Mouse (Mus musculus) stomach, embryonic 16.5 days (tissue): ENCODE measurements around the gene Chek2. TPM values are rescaled to one million over a fixed set of nuclear protein-coding genes. Genes with fewer than 3 reads are reported as not detected.

Experiments
- ATAC-seq: fragments of 200-750 bp; cut with Nextera tagmentation; 2 replicates; pipeline ENCODE4 v1.8.0; 2017; ENCODE audit warnings: moderate number of reproducible peaks, moderate TSS enrichment; ENCODE audit not compliant: insufficient read depth, low FRiP score
- H3K27ac ChIP-seq: fragments of 300-500 bp; sonication (generic); 2 replicates; pipeline ENCODE4 v1.5.1; 2014; ENCODE audit warnings: low read length
- H3K27me3 ChIP-seq: fragments of 300-500 bp; sonication (generic); 2 replicates; pipeline ENCODE4 v1.6.1; 2014; ENCODE audit warnings: low read length, control low read depth, mixed read lengths; ENCODE audit not compliant: control insufficient read depth, insufficient read depth
- H3K36me3 ChIP-seq: fragments of 300-500 bp; sonication (generic); 2 replicates; pipeline ENCODE4 v1.6.1; 2014; ENCODE audit warnings: low read length; ENCODE audit not compliant: control insufficient read depth, insufficient read depth
- H3K4me1 ChIP-seq: fragments of 300-500 bp; sonication (generic); 2 replicates; pipeline ENCODE4 v1.6.1; 2014; ENCODE audit warnings: low read length, control low read depth, mixed read lengths; ENCODE audit not compliant: control insufficient read depth, insufficient read depth
- H3K4me2 ChIP-seq: fragments of 300-500 bp; sonication (generic); 2 replicates; pipeline ENCODE4 v1.6.1; 2014; ENCODE audit warnings: low read depth, low read length, mixed read lengths
- H3K4me3 ChIP-seq: fragments of 300-500 bp; sonication (generic); replicated peaks from 2 replicates; pipeline ENCODE4 v1.5.1; 2014; ENCODE audit warnings: mild to moderate bottlenecking, low read length
- H3K9ac ChIP-seq: fragments of 300-500 bp; sonication (generic); 2 replicates; pipeline ENCODE4 v1.6.1; 2014; ENCODE audit warnings: low read length
- H3K9me3 ChIP-seq: fragments of 300-500 bp; sonication (generic); replicated peaks from 2 replicates; pipeline ENCODE4 v1.6.1; 2016; ENCODE audit warnings: low read length, control low read depth; ENCODE audit not compliant: control insufficient read depth
- WGBS: fragments of 180-500 bp; shearing (Covaris S2); extraction: QIAGEN DNeasy Blood & Tissue Kit; methylation state at CpG from one replicate; pipeline ENCODE4 v1.1.7; 2014; 5-methylcytosine and 5-hydroxymethylcytosine counted together
- polyA plus RNA-seq: library from polyadenylated mRNA; unstranded; fragments of >200 nt; fragmentation: Nextera tagmentation; extraction: Ambion mirVana; gene quantifications from 2 replicates; pipeline ENCODE4 v1.2.1, GENCODE M21; 2015

Gene Chek2
- 29.2 and 31.3 TPM in 2 replicates for polyA plus RNA-seq

GRCm38 (mm10) chr5:110839678-110840365, at the start of gene Chek2, which contains the start of gene Hscb:
Gene Chek2 (plus strand): TSS chr5:110839979.
Gene Hscb (minus strand): TSS chr5:110839777.
- under 1% methylated on average over 41 of the region's 41 CpGs for WGBS
- ATAC-seq: peak; percentile 98
- Histone ChIP-seq H3K4me2 (peak within 1 kb of the TSS; percentile 80), H3K9me3 (no peaks in the 10 kb centered on the region), H3K27me3 (no peaks in the 10 kb centered on the region), H3K9ac (peak within 1 kb of the TSS; percentile 83), H3K4me1 (peaks cover 20% of the 10 kb centered on the region), H3K36me3 (no peaks in the 10 kb centered on the region; the same call in 1 of the 2 replicates), H3K4me3 (peak within 1 kb of the TSS; percentile 90), H3K27ac (peak within 1 kb of the TSS; percentile 85)

- H3K4me2 ChIP-seq: no peak overlapping the region
- no peaks in the 10 kb centered on the region for H3K4me1 ChIP-seq
- no peak overlapping the region for H3K27ac ChIP-seq
- peaks cover 37% of the 10 kb centered on the region for H3K36me3 ChIP-seq
- WGBS: 95% methylated on average over 7 of the region's 7 CpGs
- H3K9me3 ChIP-seq: no peaks in the 10 kb centered on the region
- no peak for ATAC-seq
- no peak overlapping the region for H3K4me3 ChIP-seq
- no peak overlapping the region for H3K9ac ChIP-seq
- no peaks in the 10 kb centered on the region for H3K27me3 ChIP-seq
Observed at GRCm38 (mm10) chr5:110794363-110794762, 45.4 kb upstream of the Chek2 start.

- H3K27ac ChIP-seq: no peak overlapping the region
- H3K9me3 ChIP-seq: no peaks in the 10 kb centered on the region
- H3K4me3 ChIP-seq: no peak overlapping the region
- H3K36me3 ChIP-seq: peaks cover 27% of the 10 kb centered on the region
- H3K27me3 ChIP-seq: no peaks in the 10 kb centered on the region
- H3K4me2 ChIP-seq: no peak overlapping the region
- no peak overlapping the region for H3K9ac ChIP-seq
- H3K4me1 ChIP-seq: peaks cover 5% of the 10 kb centered on the region; the same call in 1 of the 2 replicates
- peak; percentile 71 for ATAC-seq
- WGBS: 66% methylated on average over 4 of the region's 4 CpGs
Observed at GRCm38 (mm10) chr5:110797696-110798095, 42.1 kb upstream of the Chek2 start.

GRCm38 (mm10) chr5:110801036-110801624, 38.6 kb upstream of the Chek2 start:
- peaks cover 14% of the 10 kb centered on the region; the same call in 1 of the 2 replicates for H3K36me3 ChIP-seq
- 83% methylated on average over 3 of the region's 3 CpGs for WGBS

GRCm38 (mm10) chr5:110802186-110802585, 37.6 kb upstream of the Chek2 start:
- Histone ChIP-seq H3K36me3 (peaks cover 9% of the 10 kb centered on the region; the same call in 1 of the 2 replicates), H3K4me2 (no peak overlapping the region), H3K4me1 (peaks cover 20% of the 10 kb centered on the region), H3K27me3 (no peaks in the 10 kb centered on the region), H3K9me3 (no peaks in the 10 kb centered on the region), H3K27ac (peak overlapping the region; percentile 47; the same call in 1 of the 2 replicates), H3K4me3 (no peak overlapping the region), H3K9ac (peak overlapping the region; percentile 23; the same call in 1 of the 2 replicates)
- ATAC-seq: no peak
- WGBS: 80% methylated on average over 4 of the region's 4 CpGs

More at GRCm38 (mm10) chr5:110801036-110801624, 38.6 kb upstream of the Chek2 start:
- Histone ChIP-seq H3K9ac (no peak overlapping the region), H3K4me2 (no peak overlapping the region), H3K4me3 (no peak overlapping the region), H3K27me3 (no peaks in the 10 kb centered on the region), H3K27ac (peak overlapping the region; percentile 82), H3K4me1 (peaks cover 10% of the 10 kb centered on the region), H3K9me3 (no peaks in the 10 kb centered on the region)
- peak; percentile 63 for ATAC-seq

GRCm38 (mm10) chr5:110802809-110803208, 37.0 kb upstream of the Chek2 start:
- no peak overlapping the region for H3K4me2 ChIP-seq
- peaks cover 8% of the 10 kb centered on the region; the same call in 1 of the 2 replicates for H3K36me3 ChIP-seq
- H3K27ac ChIP-seq: no peak overlapping the region
- no peak overlapping the region; the same call in 1 of the 2 replicates for H3K9ac ChIP-seq
- no peak for ATAC-seq
- no peaks in the 10 kb centered on the region for H3K27me3 ChIP-seq
- H3K9me3 ChIP-seq: no peaks in the 10 kb centered on the region
- H3K4me1 ChIP-seq: peaks cover 26% of the 10 kb centered on the region
- H3K4me3 ChIP-seq: no peak overlapping the region

- Histone ChIP-seq H3K4me3 (no peak overlapping the region), H3K4me2 (no peak overlapping the region), H3K4me1 (peaks cover 37% of the 10 kb centered on the region), H3K9me3 (no peaks in the 10 kb centered on the region), H3K36me3 (peaks cover 3% of the 10 kb centered on the region; the same call in 1 of the 2 replicates), H3K27ac (no peak overlapping the region), H3K27me3 (no peaks in the 10 kb centered on the region), H3K9ac (no peak overlapping the region)
- ATAC-seq: no peak
- 77% methylated on average over 7 of the region's 7 CpGs for WGBS
Observed at GRCm38 (mm10) chr5:110804012-110804743, 35.6 kb upstream of the Chek2 start.

- no peak overlapping the region for H3K9ac ChIP-seq
- WGBS: 86% methylated on average over 4 of the region's 4 CpGs
- no peaks in the 10 kb centered on the region for H3K27me3 ChIP-seq
- no peak for ATAC-seq
- no peak overlapping the region for H3K4me3 ChIP-seq
- no peaks in the 10 kb centered on the region for H3K9me3 ChIP-seq
- no peak overlapping the region for H3K27ac ChIP-seq
- peaks cover 33% of the 10 kb centered on the region for H3K4me1 ChIP-seq
- peaks cover 3% of the 10 kb centered on the region; the same call in 1 of the 2 replicates for H3K36me3 ChIP-seq
- H3K4me2 ChIP-seq: no peak overlapping the region
Observed at GRCm38 (mm10) chr5:110806154-110806553, 33.6 kb upstream of the Chek2 start.
